Mouse (Mus musculus) midbrain, embryonic 13.5 days (tissue): Measurements from ENCODE around the gene Synpr. TPM values are rescaled to one million over a fixed set of nuclear protein-coding genes. Genes with fewer than 3 reads are reported as not detected.

ENCODE experiments used
- ATAC-seq: fragments of 200-750 bp; cut with Nextera tagmentation; 2 replicates; pipeline ENCODE4 v1.8.0; 2017; ENCODE audit warnings: mild to moderate bottlenecking, moderate TSS enrichment, moderate library complexity
- H3K27ac ChIP-seq: fragments of 300-500 bp; sonication (generic); 2 replicates; pipeline ENCODE4 v1.5.1; 2015; ENCODE audit warnings: inconsistent platforms, mild to moderate bottlenecking, moderate library complexity
- H3K27me3 ChIP-seq: fragments of 300-500 bp; sonication (generic); 2 replicates; pipeline ENCODE4 v1.6.1; 2015; ENCODE audit warnings: mild to moderate bottlenecking, inconsistent platforms
- H3K36me3 ChIP-seq: fragments of 300-500 bp; sonication (generic); 2 replicates; pipeline ENCODE4 v1.6.1; 2015; ENCODE audit warnings: mild to moderate bottlenecking, inconsistent platforms
- H3K4me1 ChIP-seq: fragments of 300-500 bp; sonication (generic); replicated peaks from 2 replicates; pipeline ENCODE4 v1.6.1; 2015; ENCODE audit warnings: inconsistent platforms
- H3K4me2 ChIP-seq: fragments of 300-500 bp; sonication (generic); replicated peaks from 2 replicates; pipeline ENCODE4 v1.6.1; 2015; ENCODE audit warnings: moderate library complexity, mild to moderate bottlenecking, inconsistent platforms
- H3K4me3 ChIP-seq: fragments of 300-500 bp; sonication (generic); replicated peaks from 2 replicates; pipeline ENCODE4 v1.5.1; 2015; ENCODE audit warnings: mild to moderate bottlenecking, inconsistent platforms
- H3K9ac ChIP-seq: fragments of 300-500 bp; sonication (generic); replicated peaks from 2 replicates; pipeline ENCODE4 v1.6.1; 2015; ENCODE audit warnings: mild to moderate bottlenecking, inconsistent platforms
- H3K9me3 ChIP-seq: fragments of 300-500 bp; sonication (generic); 2 replicates; pipeline ENCODE4 v1.6.1; 2016; ENCODE audit warnings: mild to moderate bottlenecking, inconsistent platforms
- WGBS: fragments of 180-500 bp; shearing (Covaris S2); methylation state at CpG from one replicate; pipeline ENCODE4 v1.1.7; 2015; 5-methylcytosine and 5-hydroxymethylcytosine counted together
- polyA plus RNA-seq: library from polyadenylated mRNA; unstranded; fragments of >200 nt; fragmentation: Nextera tagmentation; extraction: Ambion mirVana; gene quantifications from 2 replicates; pipeline ENCODE4 v1.2.1, GENCODE M21; 2015

Gene Synpr
- polyA plus RNA-seq, 1 experiment from 2014 or later: 13.4 TPM

- Histone ChIP-seq H3K9ac (no peak overlapping the region), H3K36me3 (no peaks in the 10 kb centered on the region), H3K4me3 (no peak overlapping the region), H3K27ac (no peak overlapping the region), H3K4me1 (no peaks in the 10 kb centered on the region), H3K27me3 (no peaks in the 10 kb centered on the region), H3K4me2 (no peak overlapping the region), H3K9me3 (no peaks in the 10 kb centered on the region)
- 86% methylated on average over 3 of the region's 3 CpGs for WGBS
- ATAC-seq: no peak
Measured at GRCm38 (mm10) chr14:13294200-13294599, 9.6 kb downstream of the Synpr start.

GRCm38 (mm10) chr14:13314323-13314722, 29.7 kb downstream of the Synpr start:
- Histone ChIP-seq H3K9me3 (no peaks in the 10 kb centered on the region), H3K36me3 (no peaks in the 10 kb centered on the region), H3K4me3 (no peak overlapping the region), H3K27ac (no peak overlapping the region), H3K4me1 (no peaks in the 10 kb centered on the region), H3K9ac (no peak overlapping the region), H3K27me3 (no peaks in the 10 kb centered on the region), H3K4me2 (no peak overlapping the region)
- WGBS: 92% methylated on average over 1 of the region's 1 CpGs
- ATAC-seq: no peak

GRCm38 (mm10) chr14:13328461-13328860, 43.9 kb downstream of the Synpr start:
- Histone ChIP-seq H3K4me2 (no peak overlapping the region), H3K27ac (no peak overlapping the region), H3K4me3 (no peak overlapping the region), H3K4me1 (no peaks in the 10 kb centered on the region; the same call in 1 of the 2 replicates), H3K27me3 (no peaks in the 10 kb centered on the region), H3K36me3 (no peaks in the 10 kb centered on the region), H3K9me3 (no peaks in the 10 kb centered on the region), H3K9ac (no peak overlapping the region)
- no peak for ATAC-seq
- WGBS: 91% methylated on average over 2 of the region's 2 CpGs

- H3K4me2 ChIP-seq: no peak overlapping the region
- no peak overlapping the region for H3K4me3 ChIP-seq
- H3K4me1 ChIP-seq: no peaks in the 10 kb centered on the region; the same call in 1 of the 2 replicates
- ATAC-seq: peak; percentile 74
- H3K36me3 ChIP-seq: no peaks in the 10 kb centered on the region
- H3K27ac ChIP-seq: no peak overlapping the region
- H3K27me3 ChIP-seq: no peaks in the 10 kb centered on the region
- no peak overlapping the region for H3K9ac ChIP-seq
- H3K9me3 ChIP-seq: no peaks in the 10 kb centered on the region
- 61% methylated on average over 10 of the region's 10 CpGs for WGBS
Measured at GRCm38 (mm10) chr14:13332497-13333306, 48.1 kb downstream of the Synpr start.

GRCm38 (mm10) chr14:13333372-13333771, 48.8 kb downstream of the Synpr start:
- H3K4me3 ChIP-seq: no peak overlapping the region
- no peak overlapping the region for H3K27ac ChIP-seq
- no peak overlapping the region for H3K9ac ChIP-seq
- 0 out of 2 replicates have a peak, but pooled peaks have one; percentile 13 for ATAC-seq
- no peak overlapping the region for H3K4me2 ChIP-seq
- WGBS: 58% methylated on average over 5 of the region's 5 CpGs
- H3K36me3 ChIP-seq: no peaks in the 10 kb centered on the region
- no peaks in the 10 kb centered on the region for H3K9me3 ChIP-seq
- H3K27me3 ChIP-seq: no peaks in the 10 kb centered on the region
- no peaks in the 10 kb centered on the region; the same call in 1 of the 2 replicates for H3K4me1 ChIP-seq

- no peaks in the 10 kb centered on the region for H3K9me3 ChIP-seq
- WGBS: 72% methylated on average over 4 of the region's 4 CpGs
- peak; percentile 49 for ATAC-seq
Measured at GRCm38 (mm10) chr14:13336162-13336561, 51.6 kb downstream of the Synpr start.

GRCm38 (mm10) chr14:13340688-13341087, 56.1 kb downstream of the Synpr start:
- Histone ChIP-seq H3K4me3 (no peak overlapping the region), H3K27me3 (no peaks in the 10 kb centered on the region), H3K9me3 (no peaks in the 10 kb centered on the region), H3K9ac (no peak overlapping the region), H3K4me1 (no peaks in the 10 kb centered on the region), H3K4me2 (no peak overlapping the region), H3K27ac (no peak overlapping the region), H3K36me3 (no peaks in the 10 kb centered on the region)
- 80% methylated on average over 4 of the region's 4 CpGs for WGBS
- ATAC-seq: no peak

More at GRCm38 (mm10) chr14:13336162-13336561, 51.6 kb downstream of the Synpr start:
- no peaks in the 10 kb centered on the region for H3K36me3 ChIP-seq
- H3K27me3 ChIP-seq: no peaks in the 10 kb centered on the region
- no peak overlapping the region for H3K4me2 ChIP-seq
- no peak overlapping the region for H3K4me3 ChIP-seq
- no peaks in the 10 kb centered on the region; the same call in 1 of the 2 replicates for H3K4me1 ChIP-seq
- no peak overlapping the region for H3K9ac ChIP-seq
- no peak overlapping the region for H3K27ac ChIP-seq

GRCm38 (mm10) chr14:13344240-13344639, 59.7 kb downstream of the Synpr start:
- Histone ChIP-seq H3K27me3 (no peaks in the 10 kb centered on the region), H3K4me1 (no peaks in the 10 kb centered on the region), H3K36me3 (no peaks in the 10 kb centered on the region), H3K4me3 (no peak overlapping the region), H3K4me2 (no peak overlapping the region), H3K9me3 (no peaks in the 10 kb centered on the region), H3K27ac (no peak overlapping the region), H3K9ac (no peak overlapping the region)
- no peak for ATAC-seq
- whole genome bisulfite sequencing: 77% methylated on average over 2 of the region's 2 CpGs

GRCm38 (mm10) chr14:13349170-13349865, 64.7 kb downstream of the Synpr start:
- WGBS: 55% methylated on average over 4 of the region's 4 CpGs
- Histone ChIP-seq H3K4me3 (no peak overlapping the region), H3K9me3 (no peaks in the 10 kb centered on the region), H3K4me1 (no peaks in the 10 kb centered on the region), H3K9ac (no peak overlapping the region), H3K4me2 (no peak overlapping the region), H3K36me3 (no peaks in the 10 kb centered on the region), H3K27ac (no peak overlapping the region), H3K27me3 (no peaks in the 10 kb centered on the region)
- ATAC-seq: no peak

- Histone ChIP-seq H3K4me2 (no peak overlapping the region), H3K4me3 (no peak overlapping the region), H3K9ac (no peak overlapping the region), H3K9me3 (no peaks in the 10 kb centered on the region), H3K36me3 (no peaks in the 10 kb centered on the region), H3K27me3 (no peaks in the 10 kb centered on the region), H3K27ac (no peak overlapping the region), H3K4me1 (peaks cover 4% of the 10 kb centered on the region; the same call in 1 of the 2 replicates)
- ATAC-seq: peak; percentile 4; the same call in 1 of the 2 replicates
- 24% methylated on average over 5 of the region's 5 CpGs for WGBS
Measured at GRCm38 (mm10) chr14:13354154-13354553, 69.6 kb downstream of the Synpr start.

GRCm38 (mm10) chr14:13355569-13356362, 71.2 kb downstream of the Synpr start:
- Histone ChIP-seq H3K36me3 (no peaks in the 10 kb centered on the region), H3K27me3 (no peaks in the 10 kb centered on the region), H3K9me3 (no peaks in the 10 kb centered on the region), H3K4me2 (no peak overlapping the region), H3K4me3 (no peak overlapping the region), H3K4me1 (peaks cover 4% of the 10 kb centered on the region; the same call in 1 of the 2 replicates), H3K9ac (no peak overlapping the region), H3K27ac (no peak overlapping the region)
- peak; percentile 70 for ATAC-seq
- 13% methylated on average over 7 of the region's 7 CpGs for WGBS
